Mouse (Mus musculus) E14TG2a.4 (cell line): ENCODE results near the gene Lias.

Experiments
- H3K27me3 ChIP-seq: 2 replicates; pipeline ENCODE4 v1.6.1; 2014; ENCODE audit warnings: low read length, control low read depth; ENCODE audit not compliant: insufficient read depth
- H3K36me3 ChIP-seq: 2 replicates; pipeline ENCODE4 v1.6.1; 2014; ENCODE audit warnings: low read length, control low read depth; ENCODE audit not compliant: insufficient read depth
- H3K4me1 ChIP-seq: replicated peaks from 2 replicates; pipeline ENCODE4 v1.6.1; 2014; ENCODE audit warnings: low read depth, low read length, control low read depth
- H3K4me3 ChIP-seq: replicated peaks from 2 replicates; pipeline ENCODE4 v1.5.1; 2014; ENCODE audit warnings: mild to moderate bottlenecking, low read length
- H3K9me3 ChIP-seq: 2 replicates; pipeline ENCODE4 v1.6.1; 2014; ENCODE audit warnings: low read length, control low read depth
- CTCF ChIP-seq: conservative IDR thresholded peaks from 2 replicates; pipeline ENCODE4 v1.5.1; 2014; ENCODE audit warnings: low read length
- NANOG ChIP-seq: IDR thresholded peaks from 2 replicates; pipeline ENCODE4 v1.6.1; 2014; ENCODE audit warnings: borderline replicate concordance, low read length, mixed read lengths
- POU5F1 ChIP-seq: IDR thresholded peaks from 2 replicates; pipeline ENCODE4 v1.6.1; 2014; ENCODE audit warnings: low read length, borderline replicate concordance

Gene Lias

GRCm38 (mm10) chr5:65454771-65455170 lies 63.5 kb downstream of the Lias start:
- no peaks in the 10 kb centered on the region for H3K9me3 ChIP-seq
- H3K4me3 ChIP-seq, result no peak overlapping the region
- H3K4me1 ChIP-seq, result no peaks in the 10 kb centered on the region
- no peaks in the 10 kb centered on the region for H3K27me3 ChIP-seq
- H3K36me3 ChIP-seq, result peaks cover 24% of the 10 kb centered on the region
- TF ChIP-seq NANOG (no peak), CTCF (no peak), POU5F1 (no peak)

DNA sequence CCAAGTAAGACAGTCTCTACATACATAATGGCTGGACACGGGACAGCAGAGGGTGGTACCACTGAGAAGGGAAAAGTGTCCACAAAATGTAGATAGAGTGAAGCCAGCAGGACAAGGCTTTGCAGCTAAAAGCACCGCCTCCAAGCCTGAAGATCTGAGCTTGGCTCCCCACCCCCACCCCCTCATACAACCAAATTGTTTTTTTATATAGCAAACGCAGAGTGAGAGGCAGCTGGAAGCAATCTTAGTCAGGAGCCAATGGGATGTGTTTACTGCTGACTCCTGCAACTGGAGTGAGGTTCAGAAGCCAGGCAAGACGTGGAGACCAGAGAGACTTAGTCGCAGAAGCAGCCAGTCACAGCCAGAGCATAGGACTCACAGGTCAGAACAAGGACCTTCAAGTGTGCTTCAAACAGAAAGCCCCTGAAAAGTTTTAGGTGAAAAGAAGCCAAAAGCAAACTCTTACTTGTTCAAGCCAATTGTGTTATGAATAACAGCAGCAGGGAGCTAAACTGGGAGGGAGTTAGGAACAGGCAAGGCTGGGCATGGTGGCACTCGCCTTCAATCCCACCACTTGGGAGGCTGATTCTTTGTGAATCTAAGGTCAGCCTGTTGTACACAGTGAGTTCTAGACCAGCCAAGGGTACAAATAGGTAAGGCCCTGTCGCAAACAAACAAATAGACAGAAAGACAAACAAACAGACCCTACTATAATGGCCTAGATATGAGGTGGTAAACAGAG lies 66.0 kb downstream of the Lias start:
- TF ChIP-seq NANOG, result no peak
- TF ChIP-seq CTCF, result no peak
- TF ChIP-seq POU5F1, result no peak
- Histone ChIP-seq H3K4me1 (peaks cover 3% of the 10 kb centered on the region; the same call in 1 of the 2 replicates), H3K27me3 (no peaks in the 10 kb centered on the region), H3K9me3 (no peaks in the 10 kb centered on the region), H3K4me3 (no peak overlapping the region), H3K36me3 (peaks cover 16% of the 10 kb centered on the region)

DNA sequence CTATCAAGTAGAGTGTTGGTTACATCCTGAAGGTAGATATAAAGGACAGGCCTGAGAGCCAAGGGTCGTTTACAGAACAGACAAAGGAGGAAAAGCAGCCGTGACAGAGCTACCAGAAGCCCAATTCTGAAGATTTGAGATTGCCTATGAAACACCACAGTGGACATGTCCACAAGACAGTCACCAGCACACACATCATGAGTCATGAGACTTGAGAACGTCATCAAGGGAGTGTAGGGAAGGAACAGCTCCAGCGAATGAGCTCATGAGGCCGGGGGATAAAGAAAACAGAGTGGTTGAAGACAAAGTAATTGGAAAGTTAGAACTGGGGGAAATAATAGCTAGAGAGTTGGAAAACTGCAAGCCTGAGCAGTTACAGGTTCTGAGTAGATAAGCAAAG lies 66.5 kb downstream of the Lias start:
- TF ChIP-seq NANOG, result no peak
- no peak for TF ChIP-seq CTCF
- TF ChIP-seq POU5F1, result no peak
- Histone ChIP-seq H3K36me3 (peaks cover 14% of the 10 kb centered on the region), H3K9me3 (no peaks in the 10 kb centered on the region), H3K4me1 (peaks cover 3% of the 10 kb centered on the region; the same call in 1 of the 2 replicates), H3K27me3 (no peaks in the 10 kb centered on the region), H3K4me3 (no peak overlapping the region)

- Histone ChIP-seq H3K4me1 (peaks cover 3% of the 10 kb centered on the region; the same call in 1 of the 2 replicates), H3K36me3 (peaks cover 8% of the 10 kb centered on the region), H3K9me3 (no peaks in the 10 kb centered on the region), H3K4me3 (no peak overlapping the region), H3K27me3 (no peaks in the 10 kb centered on the region)
- TF ChIP-seq CTCF (no peak), NANOG (no peak), POU5F1 (no peak)
These were observed 68.2 kb downstream of the Lias start for GRCm38 (mm10) chr5:65459454-65459853.
